Mouse (Mus musculus): ENCODE data around the gene Nudt22. TPM values are rescaled to one million over a fixed set of nuclear protein-coding genes. Genes with fewer than 3 reads are reported as not detected.

Gene Nudt22
- polyA plus RNA-seq, 1 experiment, result not detected

- WGBS, result 3% methylated on average over 75 of the region's 84 CpGs
- Histone ChIP-seq H3K4me1 (ENCODE audit: control insufficient read depth, insufficient read depth, low read length) (peaks cover 42% of the 10 kb centered on the region), H3K27ac (ENCODE audit: insufficient read depth, low read depth, low read length) (peak within 1 kb of the TSS; percentile 43), H3K4me3 (ENCODE audit: insufficient read depth, low read depth, low read length) (peak within 1 kb of the TSS; percentile 60)
- TF ChIP-seq POLR2A (IDR thresholded peaks at IDR 0.05; ENCODE audit: insufficient read depth, low read depth, low read length), result peak; percentile 18; the same call in 1 of the 2 replicates
- no peak for TF ChIP-seq CTCF (IDR thresholded peaks at IDR 0.05; ENCODE audit: insufficient read depth, low read depth, low read length)
These were observed 21.4 kb downstream of the Nudt22 start, which contains the start of gene Ppp1r14b for GRCm38 (mm10) chr19:6974211-6975205. Gene Ppp1r14b (plus strand): TSS chr19:6974968.

GRCm38 (mm10) chr19:6973581-6974190 is 22.2 kb downstream of the Nudt22 start:
- no peak overlapping the region for H3K4me3 ChIP-seq (ENCODE audit: insufficient read depth, low read depth, low read length)
- peaks cover 41% of the 10 kb centered on the region for H3K4me1 ChIP-seq (ENCODE audit: control insufficient read depth, insufficient read depth, low read length)
- TF ChIP-seq POLR2A (IDR thresholded peaks at IDR 0.05; ENCODE audit: insufficient read depth, low read depth, low read length) (no peak), CTCF (IDR thresholded peaks at IDR 0.05; ENCODE audit: insufficient read depth, low read depth, low read length) (no peak)
- no peak overlapping the region for H3K27ac ChIP-seq (ENCODE audit: insufficient read depth, low read depth, low read length)
- 35% methylated on average over 12 of the region's 12 CpGs for WGBS

- Histone ChIP-seq H3K27ac (ENCODE audit: insufficient read depth, low read depth, low read length) (no peak overlapping the region), H3K4me1 (ENCODE audit: control insufficient read depth, insufficient read depth, low read length) (peaks cover 31% of the 10 kb centered on the region), H3K4me3 (ENCODE audit: insufficient read depth, low read depth, low read length) (no peak overlapping the region)
- WGBS, result 86% methylated on average over 13 of the region's 13 CpGs
- TF ChIP-seq CTCF (IDR thresholded peaks at IDR 0.05; ENCODE audit: insufficient read depth, low read depth, low read length) (no peak), POLR2A (IDR thresholded peaks at IDR 0.05; ENCODE audit: insufficient read depth, low read depth, low read length) (no peak)
These were observed 23.5 kb downstream of the Nudt22 start for GRCm38 (mm10) chr19:6972247-6972917.

GRCm38 (mm10) chr19:6971644-6972043 is 24.3 kb downstream of the Nudt22 start:
- Histone ChIP-seq H3K27ac (ENCODE audit: insufficient read depth, low read depth, low read length) (no peak overlapping the region), H3K4me1 (ENCODE audit: control insufficient read depth, insufficient read depth, low read length) (peaks cover 31% of the 10 kb centered on the region), H3K4me3 (ENCODE audit: insufficient read depth, low read depth, low read length) (no peak overlapping the region)
- TF ChIP-seq POLR2A (IDR thresholded peaks at IDR 0.05; ENCODE audit: insufficient read depth, low read depth, low read length) (no peak), CTCF (IDR thresholded peaks at IDR 0.05; ENCODE audit: insufficient read depth, low read depth, low read length) (no peak)
- 74% methylated on average over 6 of the region's 6 CpGs for WGBS

GRCm38 (mm10) chr19:6970460-6971085 is 25.3 kb downstream of the Nudt22 start:
- Histone ChIP-seq H3K4me3 (ENCODE audit: insufficient read depth, low read depth, low read length) (no peak overlapping the region), H3K4me1 (ENCODE audit: control insufficient read depth, insufficient read depth, low read length) (peaks cover 22% of the 10 kb centered on the region), H3K27ac (ENCODE audit: insufficient read depth, low read depth, low read length) (no peak overlapping the region)
- no peak for TF ChIP-seq CTCF (IDR thresholded peaks at IDR 0.05; ENCODE audit: insufficient read depth, low read depth, low read length)
- no peak for TF ChIP-seq POLR2A (IDR thresholded peaks at IDR 0.05; ENCODE audit: insufficient read depth, low read depth, low read length)
- WGBS, result 26% methylated on average over 11 of the region's 11 CpGs

GRCm38 (mm10) chr19:6969665-6970381 is 26.1 kb downstream of the Nudt22 start:
- no peak overlapping the region for H3K27ac ChIP-seq (ENCODE audit: insufficient read depth, low read depth, low read length)
- TF ChIP-seq POLR2A (IDR thresholded peaks at IDR 0.05; ENCODE audit: insufficient read depth, low read depth, low read length) (no peak), CTCF (IDR thresholded peaks at IDR 0.05; ENCODE audit: insufficient read depth, low read depth, low read length) (peak; percentile 58)
- H3K4me3 ChIP-seq (ENCODE audit: insufficient read depth, low read depth, low read length), result peak overlapping the region; percentile 48
- 2% methylated on average over 55 of the region's 55 CpGs for WGBS
- H3K4me1 ChIP-seq (ENCODE audit: control insufficient read depth, insufficient read depth, low read length), result peaks cover 22% of the 10 kb centered on the region

GRCm38 (mm10) chr19:6969291-6969664 is 26.6 kb downstream of the Nudt22 start:
- H3K4me1 ChIP-seq (ENCODE audit: control insufficient read depth, insufficient read depth, low read length), result peaks cover 22% of the 10 kb centered on the region
- TF ChIP-seq POLR2A (IDR thresholded peaks at IDR 0.05; ENCODE audit: insufficient read depth, low read depth, low read length) (no peak), CTCF (IDR thresholded peaks at IDR 0.05; ENCODE audit: insufficient read depth, low read depth, low read length) (no peak)
- H3K4me3 ChIP-seq (ENCODE audit: insufficient read depth, low read depth, low read length), result peak overlapping the region; percentile 48
- no peak overlapping the region for H3K27ac ChIP-seq (ENCODE audit: insufficient read depth, low read depth, low read length)
- 4% methylated on average over 20 of the region's 20 CpGs for WGBS
